Mouse (Mus musculus) cortical plate, adult 2 months (tissue): ENCODE data around the gene Clec1a. TPM values are rescaled to one million over a fixed set of nuclear protein-coding genes. Genes with fewer than 3 reads are reported as not detected.
"Not testable (repeated sequence)": the region's sequence is repeated elsewhere in the genome, so short reads cannot be mapped to it uniquely, and the experiment has no call there.

ENCODE experiments used
- H3K27ac ChIP-seq: fragments of 200-500 bp; 2 replicates; pipeline ENCODE4 v1.5.1; 2012; ENCODE audit warnings: low read length, control low read depth, inconsistent platforms; ENCODE audit not compliant: insufficient read depth
- H3K4me1 ChIP-seq: fragments of 200-500 bp; 2 replicates; pipeline ENCODE4 v1.6.1; 2011; ENCODE audit warnings: low read length; ENCODE audit not compliant: control insufficient read depth, insufficient read depth
- H3K4me3 ChIP-seq: fragments of 200-500 bp; 2 replicates; pipeline ENCODE4 v1.5.1; 2011; ENCODE audit warnings: mild to moderate bottlenecking, low read length, control low read depth; ENCODE audit not compliant: insufficient read depth
- CTCF ChIP-seq: fragments of 200-500 bp; IDR thresholded peaks from 2 replicates; pipeline ENCODE4 v1.5.1; 2011; ENCODE audit warnings: mild to moderate bottlenecking, control low read depth, low read length; ENCODE audit not compliant: insufficient read depth; ENCODE audit errors: extremely low read depth
- POLR2A ChIP-seq: fragments of 200-500 bp; IDR thresholded peaks from 2 replicates; pipeline ENCODE4 v1.6.1; 2011; ENCODE audit warnings: mild to moderate bottlenecking, low read length, control low read depth; ENCODE audit not compliant: insufficient read depth; ENCODE audit errors: extremely low read depth
- polyA plus RNA-seq: library from polyadenylated mRNA; depleted of rRNA; stranded (reverse); fragments of >200 nt; gene quantifications from 2 replicates; pipeline ENCODE4 v1.2.3, GENCODE M21; 2012; rRNA removed

The Clec1a gene
- polyA plus RNA-seq, result 0.47 and 0.73 TPM in 2 replicates

GRCm38 (mm10) chr6:129451411-129452039, at the start of gene Clec1a:
Gene Clec1a, minus strand, starts transcription at chr6:129452000.
- Histone ChIP-seq H3K4me1 (no peaks in the 10 kb centered on the region), H3K4me3 (no peak within 1 kb of the TSS), H3K27ac (no peak within 1 kb of the TSS)
- TF ChIP-seq POLR2A (no peak), CTCF (no peak)

- H3K27ac ChIP-seq, H3K4me1 ChIP-seq, H3K4me3 ChIP-seq: not testable (repeated sequence)
These were observed 47.7 kb upstream of the Clec1a start for GRCm38 (mm10) chr6:129499516-129499915.

GRCm38 (mm10) chr6:129497345-129498218, 45.8 kb upstream of the Clec1a start:
- no peaks in the 10 kb centered on the region for H3K4me1 ChIP-seq
- no peak overlapping the region for H3K27ac ChIP-seq
- TF ChIP-seq CTCF (no peak), POLR2A (no peak)
- H3K4me3 ChIP-seq, result no peak overlapping the region

- no peaks in the 10 kb centered on the region for H3K4me1 ChIP-seq
- no peak overlapping the region for H3K4me3 ChIP-seq
- no peak overlapping the region for H3K27ac ChIP-seq
- TF ChIP-seq POLR2A (no peak), CTCF (no peak)
These were observed 43.1 kb upstream of the Clec1a start for GRCm38 (mm10) chr6:129494924-129495323.

GRCm38 (mm10) chr6:129480089-129480958, 28.5 kb upstream of the Clec1a start:
- H3K4me3 ChIP-seq, result no peak overlapping the region
- no peaks in the 10 kb centered on the region for H3K4me1 ChIP-seq
- TF ChIP-seq CTCF, result no peak
- no peak for TF ChIP-seq POLR2A
- H3K27ac ChIP-seq, result no peak overlapping the region

- Histone ChIP-seq H3K4me1 (no peaks in the 10 kb centered on the region), H3K4me3 (no peak overlapping the region), H3K27ac (no peak overlapping the region)
- 0 out of 2 replicates have a peak, but pooled peaks have one; percentile 7 for TF ChIP-seq CTCF
- TF ChIP-seq POLR2A, result no peak
These were observed 24.8 kb upstream of the Clec1a start for GRCm38 (mm10) chr6:129476404-129477126.

- H3K4me1 ChIP-seq, result no peaks in the 10 kb centered on the region
- H3K4me3 ChIP-seq, result no peak overlapping the region
- no peak overlapping the region for H3K27ac ChIP-seq
- TF ChIP-seq POLR2A (no peak), CTCF (no peak)
These were observed 20.8 kb upstream of the Clec1a start for GRCm38 (mm10) chr6:129472627-129473026.

GRCm38 (mm10) chr6:129471386-129471785, 19.6 kb upstream of the Clec1a start:
- Histone ChIP-seq H3K4me1 (no peaks in the 10 kb centered on the region), H3K27ac (no peak overlapping the region), H3K4me3 (no peak overlapping the region)
- TF ChIP-seq POLR2A, result no peak
- TF ChIP-seq CTCF, result no peak

GRCm38 (mm10) chr6:129449743-129450142, 2.1 kb downstream of the Clec1a start:
- no peaks in the 10 kb centered on the region for H3K4me1 ChIP-seq
- no peak overlapping the region for H3K27ac ChIP-seq
- TF ChIP-seq CTCF, result no peak
- no peak for TF ChIP-seq POLR2A
- H3K4me3 ChIP-seq, result no peak overlapping the region
